Mouse (Mus musculus) cerebellum, postnatal 10 days (tissue): ENCODE results near the gene Ajm1.
A peak's percentile ranks its signal among the peaks of the same experiment; 100 is the strongest.

Experiments
- DNase-seq, 2 experiments: peaks; one replicate each; pipeline ENCODE4 v3.0.0; 2021; ENCODE audit warnings: mixed read lengths in 2 of 2

Gene Ajm1

DNA sequence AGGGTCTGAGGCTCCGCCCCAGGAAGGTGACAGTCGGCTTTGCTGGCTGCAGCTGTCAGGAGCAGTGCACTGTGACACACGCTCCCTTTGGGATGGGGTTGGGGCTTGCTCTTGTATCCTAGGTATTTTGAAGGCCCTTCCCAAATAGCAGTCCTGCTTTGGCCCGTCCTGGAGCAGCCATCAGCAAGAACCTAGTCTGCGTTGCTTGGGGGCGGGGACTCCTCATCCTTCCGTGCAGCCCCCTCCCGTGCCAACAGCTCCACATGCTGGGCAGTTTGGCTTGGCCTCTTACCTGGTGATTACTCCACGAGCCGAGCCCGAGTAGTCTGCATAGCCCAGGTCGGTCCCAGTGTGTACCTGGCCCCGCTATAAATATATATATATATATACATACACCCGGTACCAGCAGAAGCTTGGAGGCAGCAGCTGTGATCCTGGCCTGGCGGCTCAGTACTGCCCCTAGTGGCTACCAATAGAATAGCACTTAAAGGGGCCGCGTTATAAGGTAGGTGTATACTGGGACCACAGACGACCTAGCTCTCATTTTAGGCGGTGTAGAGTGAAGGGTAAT lies at the start of gene Ajm1:
Ajm1 (minus strand) TSS at position 464 of the 571 bp plus-strand sequence.
- DNase-seq, result peak; percentile 89 to 91

DNA sequence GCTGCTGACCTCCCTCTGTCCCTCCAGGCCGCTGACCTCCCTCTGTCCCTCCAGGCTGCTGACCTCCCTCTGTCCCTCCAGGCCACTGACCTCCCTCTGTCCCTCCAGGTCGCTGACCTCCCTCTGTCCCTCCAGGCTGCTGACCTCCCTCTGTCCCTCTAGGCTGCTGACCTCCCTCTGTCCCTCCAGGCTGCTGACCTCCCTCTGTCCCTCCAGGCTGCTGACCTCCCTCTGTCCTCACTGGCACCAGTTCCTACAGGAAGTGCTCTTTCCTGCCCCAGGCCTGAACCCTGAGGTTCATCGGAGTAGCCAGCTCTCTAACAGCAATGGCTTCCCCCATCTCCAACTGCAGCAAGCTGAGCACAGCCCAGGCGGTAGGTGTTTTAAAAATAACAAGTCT lies 47.2 kb upstream of the Ajm1 start:
- DNase-seq, result no peak

DNA sequence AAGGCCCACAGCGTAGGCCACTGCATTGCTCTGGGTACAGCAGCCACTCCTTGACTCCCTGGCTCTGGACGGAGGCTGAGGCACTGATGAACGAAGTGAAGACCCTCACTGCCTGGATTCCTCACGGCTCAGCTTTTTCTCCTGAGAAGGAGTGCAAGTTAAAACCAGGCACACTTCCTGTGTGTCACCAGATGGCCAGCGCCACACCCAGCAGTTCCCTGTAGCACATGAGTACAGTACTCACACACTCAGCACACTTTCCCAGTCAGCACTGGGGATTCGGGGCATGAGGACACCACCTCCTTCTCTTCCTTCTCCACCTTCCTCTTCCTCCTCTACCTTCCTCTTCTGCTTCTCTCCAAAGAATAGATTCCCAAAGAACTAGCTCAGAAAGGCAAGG lies 46.3 kb upstream of the Ajm1 start, which contains the start of gene Fcna:
Fcna (minus strand) TSS at position 220 of the 400 bp plus-strand sequence.
- no peak for DNase-seq

DNA sequence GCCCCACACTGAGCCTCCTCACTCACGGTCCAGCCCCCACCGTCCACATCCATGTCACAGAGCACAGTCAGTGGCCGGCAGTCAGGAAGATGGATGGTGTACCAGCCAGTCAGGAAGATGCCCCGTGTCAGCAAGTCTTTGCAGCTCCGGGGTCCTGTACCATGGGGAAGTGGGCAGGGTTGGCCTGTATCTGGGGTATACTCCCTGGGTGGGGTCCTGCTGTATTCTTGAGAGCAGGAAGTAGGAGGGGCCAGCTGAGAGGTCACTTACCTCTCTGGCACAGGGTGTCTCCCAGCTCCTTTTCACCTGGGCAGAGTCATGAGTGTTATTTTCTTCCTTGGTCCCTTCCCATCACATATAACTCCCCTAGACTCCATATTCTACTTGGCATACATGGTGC lies 44.4 kb upstream of the Ajm1 start:
- no peak for DNase-seq

DNA sequence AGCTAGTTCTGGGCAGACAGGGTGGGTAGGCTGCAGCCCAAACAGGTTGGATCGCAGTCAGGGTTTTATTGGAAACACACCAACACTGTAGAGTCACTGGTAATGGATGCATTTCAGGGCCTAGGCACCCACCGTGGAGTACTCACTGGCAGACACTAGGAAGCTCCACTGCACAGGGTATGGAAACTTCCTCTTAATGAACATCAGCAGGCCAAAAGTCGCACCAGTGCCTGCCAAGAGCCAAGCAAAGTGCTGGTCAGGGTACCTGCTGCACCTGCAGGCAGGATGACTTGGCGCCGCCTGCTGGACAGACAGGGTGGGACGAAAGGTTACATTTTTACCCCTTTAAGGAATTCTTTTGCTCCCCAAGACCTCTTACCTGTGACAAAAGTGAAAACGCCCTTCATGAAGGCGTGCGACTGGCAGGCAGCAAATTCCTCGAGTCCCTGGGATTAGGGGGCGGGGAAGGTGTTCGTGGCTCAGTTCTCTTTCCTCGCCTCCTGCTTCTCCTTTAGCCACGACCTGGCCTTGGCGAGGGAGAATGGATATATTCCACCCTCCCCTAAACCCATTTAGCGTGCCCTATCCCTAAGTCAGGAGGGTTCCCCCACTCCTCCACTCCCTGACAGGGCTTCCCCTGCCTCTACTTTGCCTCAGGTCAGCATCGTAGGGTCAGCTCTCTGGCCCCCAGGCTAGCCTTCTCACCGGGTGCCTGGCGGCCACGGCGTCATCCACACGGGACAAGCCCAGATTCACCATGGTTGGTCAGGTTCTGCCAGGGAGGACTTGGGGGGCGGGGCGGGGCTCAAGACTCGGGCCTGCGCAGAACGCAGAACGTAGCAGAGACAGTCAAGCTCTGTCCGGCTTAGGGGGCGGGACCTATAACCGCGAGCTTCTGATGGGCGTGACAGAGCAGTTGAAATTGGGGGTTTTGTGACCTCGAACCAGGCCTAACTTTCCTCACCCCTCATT lies 40.0 kb upstream of the Ajm1 start, which contains the start of gene Tmem141:
Tmem141 (minus strand) TSS at position 777 of the 972 bp plus-strand sequence.
- DNase-seq, result peak; percentile 92 to 95

DNA sequence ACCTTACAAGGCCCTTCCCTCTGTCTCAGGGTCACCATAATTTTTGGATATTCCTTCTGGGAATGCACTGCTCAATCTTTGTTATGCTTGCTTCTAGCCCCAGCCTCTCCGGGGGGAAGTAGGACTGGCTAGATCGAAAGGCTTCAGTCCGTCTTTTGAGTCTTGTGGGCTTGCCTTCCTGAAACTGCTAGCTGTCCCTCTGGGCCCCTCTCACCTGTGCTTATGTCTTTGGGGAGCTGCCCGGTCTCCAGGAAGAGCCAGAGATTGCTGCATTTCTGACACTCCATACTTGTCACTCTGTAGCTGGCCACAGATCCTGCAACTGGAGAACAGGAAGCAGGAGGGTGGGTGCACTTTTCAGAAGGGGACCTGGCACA lies 39.3 kb upstream of the Ajm1 start:
- DNase-seq, result no peak

DNA sequence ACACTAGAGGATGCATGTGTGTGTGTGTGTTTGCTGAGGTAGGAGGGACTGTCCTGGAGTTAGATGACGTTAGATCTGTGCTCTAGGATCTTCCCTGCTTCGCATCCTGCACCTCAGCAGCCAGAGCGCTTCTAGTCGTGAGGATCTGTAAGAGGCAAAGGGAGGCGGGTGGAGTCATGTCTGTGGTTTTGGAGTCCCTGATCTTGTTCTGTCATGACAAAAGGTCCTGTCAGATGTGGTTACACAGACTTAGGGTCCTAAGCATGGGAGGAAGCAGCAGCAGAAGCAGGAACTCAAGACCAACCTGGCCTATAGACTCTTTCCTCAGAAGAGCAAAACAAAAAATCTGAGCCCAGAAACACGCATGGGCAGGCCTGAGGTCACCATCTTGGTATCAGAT lies 38.8 kb upstream of the Ajm1 start:
- DNase-seq, result no peak

DNA sequence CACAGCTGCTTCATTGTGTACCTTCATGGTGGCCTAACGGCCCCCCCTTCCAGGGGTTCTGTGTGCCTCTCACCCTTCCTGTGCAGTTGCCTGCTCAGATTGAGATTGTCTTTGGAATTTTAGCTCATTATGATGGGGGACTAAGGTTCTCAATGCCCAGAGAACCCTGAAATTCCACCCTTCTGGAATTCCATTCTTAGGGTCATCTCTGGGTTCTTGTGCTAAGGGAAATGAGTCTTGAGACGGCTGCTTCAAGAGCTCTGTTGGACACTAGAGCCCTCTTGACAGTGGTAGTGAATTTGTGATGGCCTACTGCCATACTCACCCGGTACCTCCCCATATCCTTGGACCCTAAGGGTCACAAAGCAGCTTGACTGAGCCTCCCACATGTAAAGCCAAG lies 36.0 kb upstream of the Ajm1 start, which contains the start of gene Ccdc183:
Ccdc183 (minus strand) TSS at position 101 of the 400 bp plus-strand sequence.
- DNase-seq, result no peak

DNA sequence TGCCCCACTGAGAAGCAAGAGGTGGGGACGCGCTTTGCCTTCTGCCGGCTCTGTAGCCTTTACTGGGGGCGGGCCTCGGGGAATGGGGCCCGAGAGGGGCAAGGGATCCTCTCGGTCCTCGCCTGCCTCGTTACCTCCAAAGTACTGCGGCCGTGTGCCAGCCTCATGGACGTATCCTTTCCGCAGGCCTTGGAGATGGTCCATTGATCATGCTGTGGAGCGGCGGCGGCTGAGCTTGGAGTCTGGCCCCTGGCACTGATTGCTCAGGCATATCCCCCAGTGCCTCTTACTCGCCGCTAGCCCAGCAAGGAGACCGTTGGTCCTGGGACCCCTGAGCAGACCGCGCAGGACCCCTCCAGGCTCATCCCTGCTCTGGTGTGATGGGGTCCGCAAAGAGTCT lies 34.8 kb upstream of the Ajm1 start:
- peak; percentile 65 to 71 for DNase-seq

DNA sequence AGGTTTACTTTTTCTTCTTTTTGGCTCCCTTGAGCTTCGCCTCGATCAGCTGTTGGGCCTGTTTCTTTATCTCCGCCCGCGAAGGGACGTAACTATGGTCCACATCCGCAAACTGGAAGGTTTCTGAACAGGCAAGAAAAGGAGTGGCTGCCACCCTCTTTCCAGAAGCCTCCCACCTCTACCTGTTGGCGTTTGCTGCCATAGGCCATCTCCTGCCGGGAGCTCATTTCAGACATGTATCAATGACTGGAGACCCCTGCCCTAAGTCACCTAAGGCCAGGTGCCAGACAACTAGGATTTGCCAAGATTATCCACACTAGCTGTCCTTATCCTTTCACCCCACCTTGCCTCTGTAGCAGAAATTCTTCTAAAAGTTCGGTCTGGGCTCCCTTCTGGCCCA lies 27.1 kb upstream of the Ajm1 start:
- DNase-seq, result peak in 1 of 2 experiments; percentile 46

DNA sequence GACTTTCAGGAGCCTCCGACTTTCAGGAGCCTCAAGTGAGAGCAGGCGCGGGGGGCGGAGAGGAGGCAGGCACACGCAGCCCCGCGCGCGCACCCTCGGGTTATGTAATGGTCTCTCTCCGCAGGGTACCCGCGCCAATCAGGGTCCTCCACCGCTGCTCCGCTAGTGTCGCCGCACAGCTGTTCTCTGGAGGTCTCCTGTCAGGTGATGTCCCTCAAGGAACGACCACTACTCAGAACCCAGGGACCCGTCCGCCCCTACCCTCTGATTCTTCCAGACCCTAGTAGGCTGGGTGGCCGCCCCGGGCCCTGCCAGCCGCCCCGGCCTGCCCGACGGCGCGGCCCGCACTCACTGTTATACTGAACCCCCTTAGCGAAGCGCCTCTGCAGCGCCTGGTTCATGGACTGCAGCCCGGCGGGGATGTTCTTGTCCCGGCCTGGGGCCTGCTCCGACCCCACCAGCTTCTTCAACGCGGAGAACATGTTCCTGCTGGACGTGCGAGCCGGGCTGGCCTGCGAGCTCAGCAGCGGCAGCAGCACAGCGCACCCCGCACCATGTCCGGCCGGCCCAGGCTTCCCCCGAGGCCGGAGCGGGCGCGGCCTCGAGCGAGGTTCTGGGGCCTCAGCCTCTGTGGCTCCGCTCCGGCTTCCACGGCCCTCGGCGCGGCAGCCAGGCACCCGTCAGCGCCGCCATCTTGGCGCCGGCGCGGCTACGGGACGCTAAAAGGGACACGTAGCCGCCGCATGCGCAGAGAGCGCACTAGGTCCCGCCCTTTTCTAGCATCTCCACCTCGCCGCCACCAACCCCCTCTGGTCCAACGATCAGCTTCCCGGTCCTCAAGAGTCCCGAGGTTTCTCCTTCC lies 26.4 kb upstream of the Ajm1 start, which contains the start of gene Rabl6:
Rabl6 (minus strand) TSS at position 761 of the 862 bp plus-strand sequence.
- DNase-seq, result peak; percentile 94 to 96

DNA sequence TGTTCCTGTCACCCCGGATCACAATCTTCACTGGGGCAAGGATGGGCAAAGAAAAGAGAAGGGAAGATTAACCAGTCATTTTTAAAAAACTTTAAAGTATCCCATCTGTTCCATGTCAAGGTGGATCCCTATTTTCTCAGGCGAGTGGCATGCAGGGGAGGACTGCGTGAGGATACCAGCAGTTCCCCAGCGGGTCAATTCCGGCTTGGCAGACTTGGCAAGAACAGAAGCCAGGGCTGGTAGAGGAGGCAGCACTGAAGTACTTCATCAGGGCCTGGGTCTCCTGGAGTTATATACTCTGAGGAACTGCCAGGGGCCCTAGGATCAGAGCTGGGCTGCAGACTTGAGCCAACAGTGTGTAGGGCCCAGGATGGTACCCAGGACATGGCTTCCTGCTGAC lies 21.0 kb upstream of the Ajm1 start:
- no peak for DNase-seq

DNA sequence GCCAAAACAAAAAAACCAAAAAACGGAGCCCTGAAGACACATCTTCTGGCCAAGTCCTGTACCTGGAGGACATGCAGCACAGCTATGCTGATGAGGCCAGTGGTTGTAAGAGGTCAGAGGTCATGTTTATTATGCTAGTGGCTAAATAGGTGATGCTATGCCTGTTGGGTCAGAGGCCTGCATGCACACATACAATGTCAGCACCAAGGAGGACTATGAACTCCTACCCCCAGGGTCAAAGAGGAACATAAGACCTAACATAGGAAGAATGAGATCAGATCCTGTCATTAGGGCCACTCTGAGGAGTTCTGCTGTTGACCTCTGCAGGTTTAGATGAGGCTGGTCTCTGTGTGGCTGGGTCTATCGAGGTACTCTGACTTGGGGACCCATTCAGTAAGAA lies 18.5 kb upstream of the Ajm1 start:
- no peak for DNase-seq

DNA sequence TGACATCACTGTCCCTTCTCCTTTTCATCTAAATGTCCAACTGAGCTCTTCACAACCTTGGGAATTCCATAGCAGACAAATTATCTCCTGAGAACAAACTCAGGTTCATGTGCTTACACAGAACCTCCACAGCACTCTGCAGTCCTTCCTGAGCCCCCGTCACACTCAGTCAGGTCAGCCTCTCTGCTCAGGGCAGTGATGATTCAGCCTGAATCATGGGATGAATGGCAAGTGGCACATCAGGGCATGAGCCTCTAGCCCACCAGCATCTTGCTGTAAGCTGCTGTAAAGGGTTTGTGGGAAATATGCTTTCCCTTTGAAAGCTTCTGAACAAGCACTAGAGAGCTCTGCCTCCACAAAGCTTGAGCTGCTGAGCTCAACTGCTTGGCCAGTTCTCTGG lies 17.2 kb upstream of the Ajm1 start:
- no peak for DNase-seq

DNA sequence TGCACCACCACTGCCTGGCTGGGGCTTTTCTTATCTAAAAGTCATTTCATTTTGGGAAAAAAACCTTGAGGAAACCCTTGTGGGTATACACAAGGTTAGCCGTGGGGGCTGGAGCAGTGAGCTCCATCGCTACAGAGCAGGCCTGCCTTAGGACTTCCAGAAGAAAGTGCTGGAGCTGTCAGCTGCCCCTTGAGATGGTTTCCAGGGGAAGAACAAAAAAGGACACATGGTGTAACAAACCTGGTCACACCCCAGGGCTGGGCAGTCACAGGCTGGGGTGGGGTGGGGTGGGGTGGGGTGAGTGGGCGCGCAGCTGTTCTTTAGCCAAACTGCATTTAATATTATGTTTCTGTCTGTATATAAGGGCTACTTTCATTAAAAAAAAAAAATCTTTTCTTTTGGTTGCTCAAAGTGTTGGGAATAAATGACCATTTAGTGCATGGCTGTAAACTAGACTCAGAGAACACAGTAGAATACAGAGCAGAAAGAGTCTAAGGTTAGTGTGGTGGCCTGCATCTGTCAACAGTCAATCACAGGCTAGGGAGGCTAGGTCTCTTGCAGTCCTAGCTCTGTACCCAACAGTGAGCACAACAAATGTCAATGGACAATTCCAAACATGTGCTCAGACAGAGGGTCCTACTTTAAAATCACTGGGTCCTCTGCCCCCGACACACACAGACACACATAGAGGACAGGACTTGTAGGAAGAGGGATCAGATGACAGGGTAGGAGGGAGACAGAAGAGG lies 15.4 kb upstream of the Ajm1 start:
- no peak for DNase-seq

DNA sequence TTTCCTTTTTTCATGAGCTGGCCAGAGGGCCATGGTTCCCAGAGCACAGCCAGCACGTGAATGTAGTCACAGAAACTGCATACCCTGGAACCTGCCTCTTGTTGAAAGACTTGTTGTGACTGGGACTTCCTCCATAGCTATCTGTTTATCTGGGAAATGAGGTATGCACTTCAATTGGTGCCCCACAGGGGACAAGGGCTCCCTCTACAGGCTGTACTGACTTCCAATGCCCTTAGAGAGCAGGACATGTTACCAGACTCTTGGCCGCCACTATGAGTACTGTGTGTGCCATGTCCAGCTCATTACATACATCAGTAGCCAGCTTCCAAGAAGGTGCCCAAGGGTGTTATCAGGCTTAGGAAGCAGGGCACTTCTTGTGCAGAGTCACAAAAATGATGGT lies 10.3 kb upstream of the Ajm1 start:
- DNase-seq, result peak; percentile 70 to 74

DNA sequence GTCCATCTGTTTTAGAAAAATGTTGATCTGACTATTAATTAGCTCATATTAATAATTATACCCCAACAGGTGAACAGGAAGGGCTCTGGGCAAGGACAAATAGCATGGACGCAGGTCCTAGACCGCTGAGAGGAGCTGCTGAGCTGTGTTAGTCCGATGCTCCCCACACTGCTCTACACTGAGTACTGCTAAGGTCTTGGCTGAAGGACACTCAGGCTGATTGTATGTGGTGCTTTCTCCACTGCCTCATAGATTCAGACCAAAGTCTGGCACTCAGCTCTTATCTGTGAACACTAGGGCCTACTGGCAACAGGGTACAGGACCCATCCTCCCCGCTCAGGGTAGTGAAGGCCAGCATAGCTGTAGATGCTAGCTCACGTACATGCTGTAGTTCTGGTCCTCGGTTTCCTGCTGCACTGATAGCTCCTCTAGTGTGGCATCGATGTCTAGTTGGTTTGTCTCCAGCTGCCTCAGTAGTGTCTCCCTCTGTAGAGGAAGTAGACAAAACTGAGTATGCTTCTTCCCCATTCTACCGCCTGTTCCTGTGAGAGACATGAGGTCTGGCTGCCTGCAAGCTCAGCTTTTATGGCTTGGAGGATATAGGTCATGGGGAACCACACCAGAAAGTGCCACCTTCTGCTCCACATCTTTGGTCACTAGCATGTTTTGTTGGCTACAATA lies 6.8 kb upstream of the Ajm1 start:
- DNase-seq, result peak in 1 of 2 experiments; percentile 14

DNA sequence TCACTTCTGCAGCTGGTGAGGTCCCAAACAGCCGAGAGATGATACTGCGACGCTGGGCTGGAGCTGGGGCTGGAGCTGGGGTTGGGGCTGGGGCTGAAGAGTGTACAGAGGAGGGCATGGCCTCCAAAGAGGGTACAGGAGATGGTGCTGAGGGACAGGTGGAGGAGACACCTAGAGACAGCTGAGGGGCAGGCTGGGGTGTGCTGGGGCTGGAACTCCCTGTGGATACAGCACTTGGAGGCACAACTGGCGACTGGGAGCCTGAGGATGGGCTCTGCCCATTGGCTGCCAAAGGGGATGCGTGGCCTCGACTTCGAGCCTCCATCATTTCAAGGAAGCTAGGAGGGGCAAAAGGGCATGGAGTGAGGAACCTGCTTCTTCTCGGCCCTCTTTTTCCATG lies 5.7 kb upstream of the Ajm1 start:
- no peak for DNase-seq

DNA sequence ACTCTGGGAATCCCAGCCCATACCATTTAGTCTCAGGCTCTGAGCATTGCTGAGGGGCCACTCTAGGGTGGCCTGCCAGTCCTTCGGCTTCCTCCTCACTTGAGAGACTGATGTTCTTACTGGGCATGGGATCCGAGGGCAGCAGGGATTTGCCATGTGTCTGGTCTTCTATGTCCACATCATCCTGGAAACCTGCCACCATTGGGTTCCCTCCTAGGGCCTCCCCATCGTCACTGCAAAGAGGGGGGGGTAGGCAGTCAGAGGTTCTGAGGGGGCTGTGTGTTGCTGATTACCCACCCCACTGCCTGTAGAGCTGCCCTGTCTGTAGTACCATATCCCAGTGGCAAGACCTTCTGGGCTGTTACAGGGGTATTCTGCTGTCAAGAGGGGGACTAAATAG lies 4.0 kb upstream of the Ajm1 start:
- DNase-seq, result peak; percentile 54 to 62

DNA sequence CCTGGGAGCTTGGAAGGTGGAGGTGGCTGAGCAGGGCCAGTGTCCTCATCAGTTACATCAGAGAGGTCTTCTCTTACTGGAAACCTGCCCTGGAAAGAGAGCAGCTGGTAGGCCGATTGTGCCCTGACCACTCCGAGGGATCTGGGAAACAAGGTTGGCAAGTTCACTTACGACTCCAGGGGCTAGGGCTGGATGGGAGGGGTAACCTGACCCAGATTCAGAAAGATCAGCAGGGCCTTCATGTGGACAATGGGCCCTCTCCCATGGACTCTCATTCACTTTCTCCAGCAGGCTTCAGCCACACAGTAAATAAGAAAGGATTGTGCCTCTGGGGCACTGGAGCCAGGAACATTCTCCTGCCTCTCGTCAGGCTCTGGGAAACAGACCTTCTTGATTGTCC lies 3.3 kb upstream of the Ajm1 start:
- peak; percentile 39 to 53 for DNase-seq

DNA sequence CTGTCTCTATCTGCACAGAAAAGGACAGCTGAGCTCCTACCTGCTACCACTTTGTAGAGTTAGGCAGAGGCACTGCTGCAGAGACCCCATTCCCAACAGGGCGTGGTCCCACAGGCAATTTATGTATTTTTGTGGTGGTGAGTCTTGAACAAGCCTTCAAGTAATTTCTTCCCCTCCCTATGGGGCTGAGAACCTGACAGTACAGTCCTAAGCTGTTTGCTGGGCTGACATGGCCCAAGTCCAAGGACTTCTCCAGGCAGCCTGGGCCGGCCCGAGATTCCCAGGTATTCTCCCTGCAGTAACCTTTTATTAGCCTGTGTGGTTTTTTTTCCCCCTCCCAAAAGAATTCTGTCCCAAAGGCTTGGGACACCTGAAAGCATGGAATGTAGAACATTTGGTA lies 2.6 kb upstream of the Ajm1 start:
- peak; percentile 56 to 61 for DNase-seq

DNA sequence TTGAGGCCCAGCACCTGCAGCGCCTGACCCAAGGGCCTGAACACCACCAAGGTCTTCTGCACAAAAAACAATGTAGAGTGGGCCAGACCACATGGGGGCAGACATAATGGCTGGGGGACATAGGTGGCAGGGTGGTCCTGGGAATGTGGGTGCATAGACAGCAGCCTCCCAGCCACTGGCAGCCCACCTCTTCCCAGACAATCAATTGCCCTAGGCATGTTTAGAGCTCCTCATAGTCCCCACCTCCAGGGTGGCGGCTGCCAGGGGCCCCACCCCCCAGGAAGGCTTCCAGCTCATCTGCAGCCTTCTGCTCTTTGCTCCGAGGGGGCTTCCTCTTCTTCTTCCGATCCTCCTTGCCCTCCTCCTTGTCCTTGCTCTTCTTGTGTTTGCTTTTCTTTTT lies 2.0 kb upstream of the Ajm1 start:
- DNase-seq, result peak; percentile 60 to 69
